Mouse (Mus musculus) retina, postnatal 7 days (tissue): ENCODE measurements around the gene Olfr54.
A peak's percentile ranks its signal among the peaks of the same experiment; 100 is the strongest.
"Not testable (repeated sequence)": the region's sequence is repeated elsewhere in the genome, so short reads cannot be mapped to it uniquely, and the experiment has no call there.

Experiments
- DNase-seq: peaks from one replicate; pipeline ENCODE4 v3.0.0-alpha.2; 2012; ENCODE audit warnings: low read depth, low spot score

Gene Olfr54

GRCm38 (mm10) chr11:51013936-51014335 lies at the start of gene Olfr54:
TSS of gene Olfr54 (plus strand) at chr11:51014236.
- no peak for DNase-seq

- no peak for DNase-seq
These were observed 49.1 kb upstream of the Olfr54 start for GRCm38 (mm10) chr11:50964886-50965285.

- no peak for DNase-seq
These were observed 47.8 kb upstream of the Olfr54 start, which contains the start of gene Olfr1378 for GRCm38 (mm10) chr11:50966230-50966629. TSS of gene Olfr1378 (plus strand) at chr11:50966530.

GRCm38 (mm10) chr11:50977216-50977615 lies 36.8 kb upstream of the Olfr54 start:
- no peak for DNase-seq

- no peak for DNase-seq
These were observed 32.4 kb upstream of the Olfr54 start, which contains the start of gene Olfr1377 for GRCm38 (mm10) chr11:50981667-50982066. TSS of gene Olfr1377 (plus strand) at chr11:50981967.

- DNase-seq = no peak
These were observed 10.7 kb upstream of the Olfr54 start, which contains the start of gene Olfr51 for GRCm38 (mm10) chr11:51003296-51003695. TSS of gene Olfr51 (plus strand) at chr11:51003596.

- DNase-seq = no peak
These were observed 2.2 kb upstream of the Olfr54 start for GRCm38 (mm10) chr11:51011821-51012220.

GRCm38 (mm10) chr11:51016341-51016740 lies 2.3 kb downstream of the Olfr54 start:
- no peak for DNase-seq

- DNase-seq = not testable (repeated sequence)
These were observed 12.8 kb downstream of the Olfr54 start for GRCm38 (mm10) chr11:51026811-51027210.

GRCm38 (mm10) chr11:51029381-51029780 lies 15.3 kb downstream of the Olfr54 start:
- not testable (repeated sequence) for DNase-seq

- DNase-seq = no peak
These were observed 16.2 kb downstream of the Olfr54 start for GRCm38 (mm10) chr11:51030225-51030624.

GRCm38 (mm10) chr11:51032851-51033250 lies 18.8 kb downstream of the Olfr54 start:
- DNase-seq = peak; percentile 28

- DNase-seq = not testable (repeated sequence)
These were observed 20.1 kb downstream of the Olfr54 start for GRCm38 (mm10) chr11:51034141-51034540.

GRCm38 (mm10) chr11:51035951-51036350 lies 21.9 kb downstream of the Olfr54 start:
- DNase-seq = no peak

- not testable (repeated sequence) for DNase-seq
These were observed 30.7 kb downstream of the Olfr54 start for GRCm38 (mm10) chr11:51044776-51045175.

GRCm38 (mm10) chr11:51047809-51048208 lies 33.8 kb downstream of the Olfr54 start, which contains the start of gene Olfr1375:
TSS of gene Olfr1375 (plus strand) at chr11:51048109.
- DNase-seq = not testable (repeated sequence)

GRCm38 (mm10) chr11:51051678-51052077 lies 37.6 kb downstream of the Olfr54 start:
- DNase-seq = no peak

- DNase-seq = no peak
These were observed 39.2 kb downstream of the Olfr54 start for GRCm38 (mm10) chr11:51053230-51053629.

- DNase-seq = peak; percentile 86
These were observed 45.1 kb downstream of the Olfr54 start, which contains the start of gene Zfp354a for GRCm38 (mm10) chr11:51059151-51059571. TSS of gene Zfp354a (plus strand) at chr11:51059257.

GRCm38 (mm10) chr11:51059640-51060039 lies 45.6 kb downstream of the Olfr54 start:
- DNase-seq = no peak

- DNase-seq = no peak
These were observed 46.9 kb downstream of the Olfr54 start for GRCm38 (mm10) chr11:51060981-51061380.

- DNase-seq = no peak
These were observed 49.2 kb downstream of the Olfr54 start for GRCm38 (mm10) chr11:51063276-51063675.

GRCm38 (mm10) chr11:51063841-51064240 lies 49.8 kb downstream of the Olfr54 start:
- no peak for DNase-seq
